Mouse (Mus musculus): ENCODE measurements at regions not wholly inside any gene's neighbourhood (a gene's known extent, or its start where the extent isn't known, plus 50 kb on each side); places are given as distances from the start of the nearest gene placed in this dataset.

DNA sequence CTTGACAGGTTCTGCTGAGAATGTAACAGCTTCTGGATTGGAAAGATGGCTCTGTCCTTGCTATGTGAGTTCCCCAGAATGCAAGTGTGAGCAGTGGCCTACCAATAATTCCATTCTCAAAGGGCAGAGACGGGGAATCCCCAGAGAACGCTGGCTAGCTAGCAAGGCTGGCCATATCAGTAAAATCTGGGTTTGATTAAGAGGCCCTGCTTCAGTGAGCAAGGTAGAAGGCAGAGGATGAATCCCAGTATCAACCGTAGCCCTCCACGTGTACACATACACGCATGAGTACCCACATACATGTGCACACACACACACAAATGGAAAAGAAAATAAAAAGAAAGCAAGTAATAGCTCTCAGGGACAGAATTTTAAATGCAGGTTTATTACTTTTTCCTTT, 55.3 kb downstream of the Tril start:
- no peak for DNase-seq (ENCODE audit: low spot score)

DNA sequence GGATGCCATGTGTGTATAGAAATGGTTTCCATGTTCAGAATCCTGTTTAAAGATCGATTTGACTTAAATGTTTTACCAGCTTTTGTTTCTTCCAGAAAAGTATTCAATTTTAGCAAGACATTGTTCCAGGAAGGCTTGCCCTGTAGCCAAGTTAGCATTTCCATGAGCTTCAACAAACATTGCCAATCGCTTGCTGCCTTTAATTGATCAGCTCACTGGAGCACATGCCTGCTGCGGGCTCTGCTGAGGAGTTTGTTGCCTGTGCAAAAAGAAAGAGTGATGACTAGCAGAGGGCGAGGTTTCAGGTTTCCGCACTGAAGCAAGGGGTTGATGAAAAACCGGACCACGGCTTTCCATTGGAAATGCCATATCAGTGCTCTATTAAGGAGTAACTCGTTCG, 58.0 kb downstream of the Tril start:
- no peak for DNase-seq (ENCODE audit: low spot score)

DNA sequence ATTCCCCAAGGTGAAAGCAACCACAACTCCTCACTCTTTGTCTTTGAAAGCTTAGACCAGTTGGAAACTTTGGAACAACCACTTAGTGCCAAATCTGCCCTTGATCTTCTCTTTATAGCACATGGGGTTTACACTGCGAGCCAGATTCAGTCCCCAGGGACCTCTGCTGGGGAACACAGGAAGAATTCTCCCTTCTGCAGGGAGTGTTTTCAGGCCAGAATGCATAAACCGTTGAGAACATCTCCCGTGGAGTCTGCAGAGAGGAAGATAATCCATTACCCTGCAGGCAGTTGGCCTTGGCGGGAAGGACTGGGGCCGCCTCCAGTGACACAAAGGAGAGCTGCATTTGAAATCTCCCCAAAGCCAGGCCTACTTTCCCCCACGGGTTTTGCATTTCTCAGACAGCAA, 60.0 kb downstream of the Tril start:
- DNase-seq (ENCODE audit: low spot score): peak; percentile 39

DNA sequence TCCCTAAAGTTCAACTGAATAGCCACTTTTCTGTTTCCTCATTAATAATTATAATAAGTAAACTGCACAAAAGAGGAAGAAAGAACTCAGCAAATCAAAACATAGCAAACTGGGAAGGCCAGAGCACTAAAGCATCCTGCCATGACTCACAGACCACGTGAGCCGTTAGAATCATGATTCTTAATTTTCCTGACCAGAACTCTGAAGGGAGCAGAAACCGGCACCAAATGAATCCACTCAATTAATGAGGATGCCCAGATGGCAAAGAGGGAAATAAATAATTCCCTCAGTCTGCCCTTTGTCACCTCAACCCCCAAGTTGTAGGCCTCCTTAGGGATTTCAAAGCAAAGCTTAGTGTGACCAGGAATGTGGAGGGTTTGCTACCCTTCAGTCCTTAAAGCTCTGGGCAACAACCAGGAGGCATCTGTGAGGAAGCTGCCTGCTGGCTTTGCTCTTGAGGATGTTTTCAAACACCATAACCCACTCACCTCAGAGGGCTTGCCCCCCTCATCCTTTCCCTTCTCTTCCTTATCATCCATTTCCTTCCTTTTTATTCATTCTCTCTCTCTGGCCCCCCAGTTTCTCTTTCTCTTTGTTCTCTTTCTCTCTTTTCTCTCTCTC, 60.8 kb downstream of the Tril start:
- no peak for DNase-seq (ENCODE audit: low spot score)

DNA sequence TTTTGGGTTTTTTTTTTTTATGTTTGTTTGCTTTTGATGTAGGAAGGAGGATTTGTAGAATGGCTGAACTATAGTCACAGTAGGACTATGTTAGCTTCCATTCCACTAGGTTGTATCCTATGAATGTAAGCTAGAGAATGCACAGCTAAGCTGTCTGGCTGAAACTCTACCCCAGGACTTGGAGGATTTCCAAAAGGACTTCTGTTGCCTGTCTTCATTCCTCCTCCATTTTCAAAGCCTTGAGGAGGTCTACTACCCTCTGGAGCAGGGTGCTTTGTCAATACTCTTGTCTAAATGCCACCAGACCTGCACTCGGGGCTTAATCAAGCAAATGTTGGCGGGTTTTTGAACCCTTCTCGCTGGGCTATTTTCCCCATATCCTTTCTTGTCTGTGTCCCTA, 66.3 kb downstream of the Tril start:
- no peak for DNase-seq (ENCODE audit: low spot score)

DNA sequence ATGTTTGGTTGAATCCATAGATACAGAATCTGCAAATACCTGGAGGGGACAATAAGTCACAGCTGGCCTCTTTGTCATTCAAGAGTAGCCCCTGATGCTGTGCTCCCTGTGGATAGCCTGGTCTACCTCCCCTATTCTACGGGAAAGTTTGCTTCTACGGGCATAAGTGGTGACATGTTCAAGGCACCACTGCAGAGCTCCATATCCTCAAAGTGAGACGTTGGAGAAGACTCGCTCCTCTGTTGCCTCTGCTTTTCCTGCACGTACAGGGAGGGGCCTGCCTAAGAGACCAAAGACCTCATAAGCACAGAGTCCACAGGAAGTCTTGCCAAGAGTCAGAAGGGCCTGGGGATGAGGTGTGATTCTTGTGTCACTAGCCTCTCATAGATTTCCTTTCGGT, 70.1 kb downstream of the Tril start:
- DNase-seq (ENCODE audit: low spot score): no peak
